Mouse (Mus musculus): Measurements from ENCODE around the gene Clptm1. TPM values are rescaled to one million over a fixed set of nuclear protein-coding genes. Genes with fewer than 3 reads are reported as not detected.
"Not testable (repeated sequence)": the region's sequence is repeated elsewhere in the genome, so short reads cannot be mapped to it uniquely, and the experiment has no call there.

The Clptm1 gene
- total RNA-seq, 4 experiments from 2014 or later: 49.6 to 55.5 (median 51.0) TPM

DNA sequence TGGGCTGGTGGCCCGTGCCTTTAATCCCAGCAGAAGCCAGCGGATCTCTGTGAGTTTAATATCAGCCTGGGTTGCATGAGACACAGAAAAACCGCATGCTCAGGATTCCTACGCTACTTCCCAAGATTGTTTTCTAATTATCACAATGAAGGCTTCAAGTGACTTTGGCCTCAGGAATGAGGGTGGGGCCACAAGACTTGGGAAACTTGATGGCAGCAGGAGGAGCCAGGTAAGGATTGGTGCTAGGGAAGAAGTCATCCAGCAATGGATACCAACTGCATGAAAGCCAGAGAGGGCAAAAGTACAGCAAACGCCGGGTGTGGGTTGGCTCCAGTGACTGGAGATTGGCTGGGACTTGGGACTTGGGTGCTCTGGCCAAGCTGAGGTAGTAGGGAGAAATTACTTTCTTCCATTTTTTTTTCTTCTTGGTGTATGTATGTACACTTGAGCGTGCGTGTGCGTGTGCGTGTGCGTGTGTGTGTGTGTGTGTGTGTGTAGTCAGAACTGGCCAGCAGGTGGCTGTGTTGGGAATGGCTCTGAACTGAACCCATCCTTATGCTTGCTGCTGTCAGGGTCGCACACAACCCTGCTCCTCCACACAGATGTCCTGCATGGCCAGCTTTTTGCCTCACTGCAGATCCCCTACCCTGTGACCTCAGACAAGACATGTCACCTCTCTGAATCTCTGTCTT is 55.0 kb downstream of the Clptm1 start:
- DNase-seq (ENCODE audit: low spot score in 2 of 2): no peak

DNA sequence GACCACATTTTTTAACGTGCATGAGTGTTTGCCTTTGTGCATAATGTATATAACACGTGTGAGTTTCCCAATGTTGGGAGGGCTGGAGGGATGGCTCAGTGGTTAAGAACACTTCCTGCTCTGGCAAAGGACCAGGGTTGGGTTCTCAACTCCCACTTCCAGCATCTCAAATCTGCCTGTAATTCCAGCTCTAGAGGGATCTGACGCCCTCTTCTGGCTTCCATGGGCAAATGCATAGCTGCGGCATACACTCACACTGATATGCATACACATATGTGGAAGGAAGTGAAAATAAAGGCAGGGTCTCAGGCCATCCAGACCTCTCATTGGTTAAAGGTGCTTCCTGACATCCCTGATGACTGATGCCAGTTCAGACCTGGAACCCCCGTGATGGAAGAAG is 57.5 kb downstream of the Clptm1 start:
- DNase-seq (ENCODE audit: low spot score in 2 of 2): no peak

DNA sequence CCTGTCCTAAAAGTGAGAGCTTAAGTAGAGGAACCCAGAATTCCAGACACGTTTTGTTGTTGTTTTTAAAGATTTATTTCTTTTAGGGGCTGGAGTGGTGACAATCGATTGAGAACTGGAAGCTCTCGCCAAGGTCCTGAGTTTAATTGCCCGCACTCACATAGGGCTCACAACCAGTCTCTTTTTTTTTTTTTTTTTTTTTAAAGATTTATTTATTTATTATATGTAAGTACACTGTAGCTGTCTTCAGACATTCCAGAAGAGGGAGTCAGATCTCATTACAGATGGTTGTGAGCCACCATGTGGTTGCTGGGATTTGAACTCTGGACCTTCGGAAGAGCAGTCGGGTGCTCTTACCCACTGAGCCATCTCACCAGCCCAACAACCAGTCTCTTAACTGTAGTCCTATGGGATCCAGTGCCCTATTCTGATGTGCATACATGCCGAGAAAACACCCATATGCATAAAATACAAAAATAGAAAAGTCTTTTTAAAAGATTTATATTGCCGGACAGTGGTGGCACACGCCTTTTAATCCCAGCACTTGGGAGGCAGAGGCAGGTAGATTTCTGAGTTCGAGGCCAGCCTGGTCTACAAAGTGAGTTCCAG is 60.1 kb downstream of the Clptm1 start:
- not testable (repeated sequence) for DNase-seq (ENCODE audit: low spot score in 2 of 2)

DNA sequence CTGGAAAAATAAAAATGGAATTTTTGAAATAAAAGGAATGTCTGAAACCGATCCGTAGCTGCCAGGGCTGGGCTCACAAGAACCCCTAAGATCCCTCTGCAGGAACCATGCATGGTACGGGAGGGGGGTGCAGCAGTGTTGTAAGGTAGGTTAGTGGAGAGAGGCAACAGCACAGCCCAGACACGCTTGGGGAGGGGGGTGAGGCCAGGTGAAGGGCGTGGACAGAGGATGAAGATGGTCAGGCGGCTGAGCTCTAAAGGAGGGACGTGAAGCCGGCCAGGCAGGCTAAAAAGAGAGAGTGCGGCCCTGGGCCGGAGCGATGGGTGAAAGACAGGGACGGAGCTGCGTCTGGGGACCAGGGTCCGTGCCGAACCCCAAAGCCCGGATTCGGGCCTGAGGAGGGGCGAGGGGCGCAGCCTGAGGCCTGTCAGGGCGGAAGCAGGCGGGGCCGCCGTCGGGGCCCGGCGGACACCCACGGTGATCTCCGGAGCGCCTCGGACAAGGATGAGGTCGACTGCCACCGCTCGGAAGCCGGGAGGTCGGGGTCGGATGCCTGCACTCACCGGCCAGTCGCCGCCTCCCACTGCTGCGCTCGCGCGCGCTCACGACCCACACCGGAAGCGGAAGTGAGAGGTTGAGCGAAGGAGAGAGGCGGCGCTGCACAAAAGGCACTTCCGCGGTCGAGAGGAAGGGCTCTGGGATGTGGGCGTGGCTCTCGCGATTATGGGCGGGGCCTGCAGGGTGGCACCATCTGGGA is 60.8 kb downstream of the Clptm1 start, which contains the start of gene Clasrp:
Gene Clasrp, minus strand, starts transcription at position 638 of the 757 bp plus-strand sequence.
- peak; percentile 91 to 93 for DNase-seq (ENCODE audit: low spot score in 2 of 2)

DNA sequence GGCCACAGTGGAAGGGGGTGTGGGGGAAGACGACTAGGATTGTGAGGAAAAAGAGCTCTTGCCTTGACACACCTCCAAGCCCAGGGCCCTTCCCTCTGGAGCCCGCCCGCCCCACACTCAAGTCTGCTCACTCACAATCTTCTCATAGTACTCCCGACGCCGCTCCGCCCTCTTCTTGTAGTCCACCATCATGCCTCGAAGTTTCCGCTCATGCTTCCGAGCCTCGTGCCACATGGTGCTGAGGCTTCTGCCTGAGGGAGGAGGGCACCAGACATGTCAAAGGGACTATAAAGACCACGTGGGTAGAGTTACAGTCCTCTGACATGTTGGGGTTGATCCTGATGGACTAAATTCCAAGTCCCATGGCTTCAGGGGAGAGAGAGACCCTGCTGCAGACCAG is 61.8 kb downstream of the Clptm1 start:
- DNase-seq (ENCODE audit: low spot score in 2 of 2): no peak

DNA sequence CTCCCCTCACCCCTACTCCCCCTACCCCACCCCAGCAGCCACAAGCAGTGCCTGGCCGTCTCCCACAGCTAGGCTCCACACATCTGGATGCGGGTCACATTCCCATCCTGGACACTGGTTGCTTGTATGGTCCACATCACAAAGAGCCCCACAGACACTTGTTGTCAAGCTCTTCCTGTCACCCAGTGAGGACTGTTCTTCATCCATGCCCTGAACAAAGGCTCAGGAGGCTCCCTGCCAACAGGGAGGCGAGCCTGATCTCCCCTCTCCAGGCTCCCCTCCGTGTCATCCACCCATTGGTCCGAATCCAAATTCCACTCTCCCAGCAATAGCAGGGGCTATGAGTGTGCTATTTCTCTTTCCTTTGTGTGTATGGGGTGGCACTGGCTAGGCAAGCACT is 64.3 kb downstream of the Clptm1 start:
- DNase-seq (ENCODE audit: low spot score in 2 of 2): no peak

DNA sequence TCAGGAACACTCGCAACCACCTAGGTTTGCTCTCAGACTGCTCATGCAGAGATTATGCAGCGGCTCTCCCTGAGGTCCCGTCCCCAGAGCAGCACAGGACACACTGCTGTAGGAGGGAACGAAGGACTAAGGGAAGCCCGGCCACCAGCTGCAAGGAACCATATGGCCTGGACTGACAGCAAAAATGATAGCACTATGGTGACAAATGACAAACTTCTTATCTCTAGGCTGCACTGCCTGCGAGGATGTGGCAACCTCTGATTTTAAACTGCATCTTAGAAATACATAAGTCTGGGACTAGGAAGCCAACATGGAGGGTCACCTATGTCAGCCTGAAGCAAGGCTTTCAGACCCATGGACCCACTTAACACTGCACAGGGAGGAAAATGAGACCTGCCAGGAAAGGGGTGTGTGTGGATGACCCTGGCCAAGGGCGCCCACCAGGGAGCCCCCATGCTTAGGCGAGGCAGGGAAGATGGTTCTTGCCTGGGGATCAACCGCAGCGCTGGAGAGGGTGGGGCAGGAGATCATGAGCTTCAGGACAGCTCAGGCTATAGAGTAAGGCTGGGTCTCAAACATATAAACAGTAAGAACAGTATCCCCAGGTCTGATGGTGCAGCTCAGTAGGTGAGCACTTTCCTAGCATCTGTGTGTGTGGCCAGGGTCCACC is 71.6 kb downstream of the Clptm1 start:
- no peak for DNase-seq (ENCODE audit: low spot score in 2 of 2)

DNA sequence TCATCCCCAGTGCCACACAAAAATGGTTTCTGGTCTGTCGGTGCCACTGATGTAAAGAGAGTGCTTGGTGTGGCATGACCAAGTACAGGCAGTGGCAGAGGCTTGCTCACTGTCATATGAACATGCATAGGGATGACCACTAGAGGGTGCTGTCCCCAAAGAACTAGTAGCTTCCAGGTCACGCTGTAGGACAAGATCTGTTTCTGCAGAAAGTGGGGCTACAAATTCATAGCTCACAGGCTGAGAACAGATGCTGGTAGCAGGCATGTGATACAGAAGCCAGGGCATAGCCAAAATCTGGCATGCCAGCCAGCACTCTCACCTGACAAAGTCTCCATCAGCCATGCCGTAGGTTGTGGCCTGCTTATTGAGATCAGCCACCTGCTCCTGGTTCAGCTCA is 74.9 kb downstream of the Clptm1 start:
- peak; percentile 44 to 57 for DNase-seq (ENCODE audit: low spot score in 2 of 2)

DNA sequence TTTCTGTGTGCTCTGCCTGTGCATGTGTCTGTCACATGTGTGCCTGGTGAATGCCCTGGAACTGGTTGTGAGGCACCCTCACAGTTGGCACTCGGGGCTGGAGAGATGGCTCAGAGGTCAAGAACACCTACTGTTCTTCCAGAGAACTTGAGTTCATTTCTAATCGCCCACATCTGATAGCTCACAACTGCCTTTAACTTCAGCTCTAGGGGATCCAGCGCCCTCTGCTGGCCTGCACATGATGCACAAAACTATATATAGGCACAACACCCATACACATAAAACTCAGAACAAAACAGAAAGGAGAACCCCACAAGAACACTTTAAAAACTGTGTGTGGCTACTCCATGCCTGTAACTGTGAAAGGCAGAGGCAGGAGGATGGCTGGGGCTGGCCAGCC is 75.6 kb downstream of the Clptm1 start:
- peak in 1 of 2 experiments; percentile 42 for DNase-seq (ENCODE audit: low spot score in 2 of 2)

DNA sequence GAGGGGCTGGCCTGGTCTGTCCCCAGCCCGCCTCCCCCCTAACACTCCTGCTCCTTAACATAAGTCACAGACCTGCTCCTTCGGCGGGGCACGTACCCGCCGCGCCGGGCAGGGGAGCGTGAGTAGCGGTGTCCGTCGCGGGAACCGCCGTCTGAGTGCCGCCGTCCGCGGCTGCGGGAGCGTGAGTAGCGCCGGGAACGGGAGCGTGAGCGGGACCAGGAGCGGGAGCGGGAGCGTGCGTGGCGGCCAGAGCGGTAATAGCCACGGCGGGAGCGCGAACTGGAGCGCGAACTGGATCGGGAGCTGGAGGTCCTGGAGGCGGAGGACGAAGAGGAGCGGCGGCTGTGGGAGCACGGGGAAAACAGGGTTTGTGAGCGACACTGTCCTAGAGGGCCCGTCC is 78.6 kb downstream of the Clptm1 start:
- DNase-seq (ENCODE audit: low spot score in 2 of 2): no peak

Other genes with a start within 250 kb of the Clptm1 start
- 10 to 100 TPM; 18.0 to 20.0 (median 19.8) TPM for gene Mark4, start 206.2 kb downstream of the Clptm1 start, total RNA-seq (2022)
- under 1 TPM; 0.27 to 0.80 (median 0.35) TPM for gene Exoc3l2, start 201.7 kb downstream of the Clptm1 start, total RNA-seq (2022)
- gene Bloc1s3, start 156.7 kb downstream of the Clptm1 start, total RNA-seq (2022): 1 to 10 TPM; 2.1 to 2.7 (median 2.3) TPM
- 10 to 100 TPM in 1 of 4 experiments, 1 to 10 TPM in 3; 7.6 to 10.2 (median 8.8) TPM for gene Trappc6a, start 156.6 kb downstream of the Clptm1 start, total RNA-seq (2022)
- gene Nkpd1, start 147.2 kb downstream of the Clptm1 start, total RNA-seq (2022): not detected
- 10 to 100 TPM; 45.9 to 52.8 (median 48.8) TPM for gene Ppp1r37, start 102.0 kb downstream of the Clptm1 start, total RNA-seq (2022)
- gene Zfp296, start 87.7 kb downstream of the Clptm1 start, total RNA-seq (2022): 1 to 10 TPM in 1 of 4 experiments, under 1 TPM in 3; 0.56 to 1.1 (median 0.77) TPM
- 100 to 1,000 TPM in 2 of 4 experiments, 10 to 100 TPM in 2; 78.5 to 108 (median 99.3) TPM for gene Gemin7, start 87.4 kb downstream of the Clptm1 start, total RNA-seq (2022)
- 10 to 100 TPM in 1 of 4 experiments, 1 to 10 TPM in 3; 6.3 to 10.0 (median 9.2) TPM for gene Clasrp, start 60.5 kb downstream of the Clptm1 start, total RNA-seq (2022)
- gene Relb, start 35.6 kb downstream of the Clptm1 start, total RNA-seq (2022): 10 to 100 TPM in 2 of 4 experiments, 1 to 10 TPM in 2; 7.0 to 12.5 (median 9.5) TPM
- gene Apoc2, start 12.9 kb upstream of the Clptm1 start, total RNA-seq (2022): not detected
- gene Gm44805, start 16.4 kb upstream of the Clptm1 start, total RNA-seq (2022): not detected
- not detected for gene Apoc4, start 16.4 kb upstream of the Clptm1 start, total RNA-seq (2022)
- gene Apoc1, start 27.6 kb upstream of the Clptm1 start, total RNA-seq (2022): 1 to 10 TPM in 2 of 4 experiments, not detected in 2; 1.1 to 2.1 TPM
- 10 to 100 TPM; 18.8 to 67.9 (median 47.9) TPM for gene Apoe, start 34.2 kb upstream of the Clptm1 start, total RNA-seq (2022)
- 10 to 100 TPM; 44.3 to 48.3 (median 46.0) TPM for gene Tomm40, start 50.4 kb upstream of the Clptm1 start, total RNA-seq (2022)
- 1 to 10 TPM; 1.0 to 1.8 (median 1.5) TPM for gene Nectin2, start 85.5 kb upstream of the Clptm1 start, total RNA-seq (2022)
- 10 to 100 TPM; 16.7 to 24.4 (median 18.0) TPM for gene Bcam, start 106.0 kb upstream of the Clptm1 start, total RNA-seq (2022)
- gene Cblc, start 131.8 kb upstream of the Clptm1 start, total RNA-seq (2022): not detected
- under 1 TPM; 0.58 to 0.62 (median 0.61) TPM for gene Bcl3, start 157.7 kb upstream of the Clptm1 start, total RNA-seq (2022)
- not detected for gene Gm19345, start 187.0 kb upstream of the Clptm1 start, total RNA-seq (2022)
- not detected for gene Ceacam16, start 196.3 kb upstream of the Clptm1 start, total RNA-seq (2022)
- gene Ceacam19, start 222.9 kb upstream of the Clptm1 start, total RNA-seq (2022): not detected